Mouse (Mus musculus): Measurements from ENCODE around the gene Tmem230.

Tmem230 gene

DNA sequence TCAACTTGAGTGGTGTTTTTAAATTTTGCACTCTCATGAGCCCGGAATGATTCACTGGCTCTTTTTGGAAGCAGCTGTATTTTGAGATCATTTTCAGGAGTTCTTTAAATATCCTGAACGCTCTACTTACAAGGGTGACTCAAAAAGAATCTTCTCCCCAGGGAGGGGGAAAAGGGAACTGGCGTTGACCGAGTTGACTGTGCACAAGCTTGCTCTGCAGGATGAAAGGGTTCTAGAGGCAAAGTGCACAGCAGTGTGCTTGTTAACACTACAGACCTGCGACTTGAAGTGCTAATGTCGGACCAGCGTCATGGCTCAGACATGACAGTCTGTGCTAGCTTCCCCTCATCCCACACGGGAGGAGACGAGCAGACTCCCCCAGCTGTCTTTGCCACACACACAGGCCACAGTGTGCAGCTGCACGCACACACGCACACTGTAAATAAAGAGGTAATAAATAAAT is 26.0 kb downstream of the Tmem230 start:
- no peak for DNase-seq

DNA sequence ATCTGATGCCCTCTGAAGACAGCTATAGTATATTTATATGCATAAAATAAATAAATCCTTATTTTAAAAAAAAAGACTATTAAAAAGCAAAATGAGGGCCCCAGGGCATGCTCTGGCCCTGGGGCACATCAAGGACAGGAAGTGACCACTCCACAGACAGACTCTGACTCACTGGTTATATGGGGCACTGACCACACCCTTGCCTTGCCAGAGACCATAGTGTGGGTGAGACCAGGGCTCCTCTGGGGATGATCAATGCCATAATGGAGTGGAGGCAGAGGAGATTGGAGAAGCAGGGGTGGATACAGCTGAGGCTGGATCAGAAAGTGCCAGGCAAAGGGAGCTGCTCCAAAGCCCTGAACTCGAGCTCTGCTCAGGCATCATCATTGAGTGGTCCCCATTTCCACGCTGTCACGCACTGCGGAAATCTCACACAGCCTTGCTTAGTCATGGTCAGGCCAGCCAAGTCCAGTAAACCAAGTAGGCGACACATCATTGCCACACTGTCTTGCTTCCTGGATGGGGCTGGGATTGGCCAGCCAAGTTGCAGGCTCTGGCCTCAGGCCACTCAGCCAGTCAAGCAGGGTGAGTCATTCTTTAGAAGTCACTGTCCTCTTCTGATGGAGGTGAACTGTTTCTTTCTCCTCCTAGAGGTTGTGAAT is 35.5 kb downstream of the Tmem230 start:
- no peak for DNase-seq

GRCm38 (mm10) chr2:132210806-132211312 is 36.7 kb downstream of the Tmem230 start:
- DNase-seq = no peak

DNA sequence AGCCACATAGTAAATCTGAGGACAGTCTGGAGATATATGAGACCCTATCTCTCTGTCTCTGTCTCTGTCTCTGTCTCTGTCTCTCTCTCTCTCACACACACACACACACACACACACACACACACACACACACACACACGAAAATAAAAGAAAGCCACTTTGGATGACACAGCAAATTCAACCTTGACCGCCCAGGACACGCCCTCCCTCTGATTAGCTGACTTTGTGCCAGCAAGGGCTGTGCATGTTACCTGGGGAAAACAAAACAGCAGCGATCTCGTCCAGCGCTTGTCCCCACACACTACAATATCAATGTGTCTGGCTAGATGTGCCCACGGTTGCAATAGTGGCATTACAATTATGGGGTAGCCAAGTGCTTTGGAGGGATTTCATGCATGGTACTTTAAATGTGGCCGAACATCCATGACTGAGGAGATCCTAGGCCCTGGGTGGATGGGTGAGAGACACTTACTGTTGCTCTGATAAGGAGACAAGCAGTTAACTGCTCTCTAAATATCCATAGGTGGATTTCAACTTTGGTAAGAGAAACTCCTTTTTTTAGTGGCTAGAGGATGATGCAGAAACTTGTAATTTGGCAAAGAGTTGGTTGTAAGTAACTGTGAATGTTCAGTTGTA is 39.2 kb downstream of the Tmem230 start:
- no peak for DNase-seq

GRCm38 (mm10) chr2:132206316-132206881 is 41.2 kb downstream of the Tmem230 start:
- DNase-seq = no peak

DNA sequence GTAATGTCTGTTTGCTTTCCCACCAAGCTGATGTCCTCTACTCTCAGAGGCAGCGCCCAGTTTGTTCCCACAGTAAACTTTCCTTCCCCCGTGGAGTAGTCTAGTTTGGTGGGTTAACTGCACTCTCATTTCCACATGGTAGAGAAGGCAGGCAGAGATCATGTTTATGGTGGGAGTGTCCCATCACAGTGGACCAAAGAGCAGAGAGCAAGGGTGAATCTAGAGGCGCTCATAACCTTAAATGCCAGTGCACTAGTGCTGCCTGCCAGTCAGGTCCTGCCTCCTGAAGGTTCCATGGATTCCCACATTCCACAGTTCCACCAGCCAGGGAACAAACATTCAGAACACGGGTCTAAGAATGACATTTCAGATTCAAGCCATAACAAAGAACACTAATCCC is 42.1 kb downstream of the Tmem230 start:
- DNase-seq = no peak

DNA sequence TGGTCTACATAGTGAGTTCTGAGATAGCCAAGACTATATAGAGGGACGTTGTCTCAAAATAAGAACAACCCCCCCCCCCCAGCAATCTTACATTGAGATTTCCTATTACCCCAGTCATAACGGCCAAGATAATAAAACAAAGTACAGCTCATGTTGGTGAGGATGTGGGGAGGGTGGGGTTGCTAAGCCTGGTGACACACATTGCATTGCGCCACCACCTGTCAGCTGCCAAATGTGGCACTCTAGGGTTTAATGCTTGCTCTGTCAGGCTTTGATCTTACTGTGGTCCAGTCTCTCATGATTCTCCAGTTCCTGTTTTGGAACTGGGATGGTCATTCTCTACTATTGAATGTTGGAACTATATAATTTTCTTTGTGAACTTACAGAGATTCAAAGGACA is 43.8 kb downstream of the Tmem230 start:
- no peak for DNase-seq

- DNase-seq = no peak
Measured at GRCm38 (mm10) chr2:132203186-132203585, 44.4 kb downstream of the Tmem230 start.

- no peak for DNase-seq
Measured at GRCm38 (mm10) chr2:132198017-132198933, 49.3 kb downstream of the Tmem230 start.

DNA sequence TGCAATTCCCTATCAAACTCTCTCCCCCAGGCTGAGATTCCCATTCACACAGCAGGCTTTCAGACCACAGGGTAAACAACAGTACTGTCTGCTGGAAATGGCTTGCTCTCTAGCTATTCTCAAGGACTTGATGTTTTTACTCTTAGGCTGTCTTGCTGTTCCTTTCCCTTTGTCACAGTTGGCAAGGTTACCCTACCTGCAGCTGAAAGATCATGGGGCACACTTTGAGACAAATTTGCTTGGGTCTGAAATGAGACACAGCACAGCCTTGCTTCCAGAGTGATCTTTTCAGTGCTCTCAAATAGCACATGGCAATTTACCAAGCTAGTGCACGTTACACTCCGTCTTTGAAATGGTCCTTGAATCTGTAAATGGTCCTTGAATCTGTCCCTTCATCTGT is 52.0 kb downstream of the Tmem230 start:
- DNase-seq = no peak

GRCm38 (mm10) chr2:132190602-132191161 is 56.9 kb downstream of the Tmem230 start:
- DNase-seq = no peak
